Mouse (Mus musculus) frontal cortex, adult (tissue): ENCODE data around the gene Pnmal1.

Experiments
- ATAC-seq: cut with Nextera tagmentation; 2 replicates; pipeline ENCODE4 v1.9.2; 2017; ENCODE audit warnings: mild to moderate bottlenecking, moderate library complexity, mixed read lengths; ENCODE audit not compliant: low TSS enrichment

The Pnmal1 gene

GRCm38 (mm10) chr7:16959539-16960187 lies at the start of gene Pnmal1:
Gene Pnmal1 (plus strand): TSS chr7:16959679.
- ATAC-seq: peak; percentile 84

- ATAC-seq: no peak
Measured at GRCm38 (mm10) chr7:16909909-16910308, 49.6 kb upstream of the Pnmal1 start.

GRCm38 (mm10) chr7:16911904-16912303 lies 47.6 kb upstream of the Pnmal1 start:
- no peak for ATAC-seq

- no peak for ATAC-seq
Measured at GRCm38 (mm10) chr7:16912360-16912759, 47.1 kb upstream of the Pnmal1 start.

- ATAC-seq: peak; percentile 54
Measured at GRCm38 (mm10) chr7:16913806-16914452, 45.5 kb upstream of the Pnmal1 start.

GRCm38 (mm10) chr7:16914453-16915343 lies 44.8 kb upstream of the Pnmal1 start:
- ATAC-seq: peak; percentile 3; the same call in 1 of the 2 replicates

- ATAC-seq: no peak
Measured at GRCm38 (mm10) chr7:16915461-16916340, 43.8 kb upstream of the Pnmal1 start.

GRCm38 (mm10) chr7:16916342-16917265 lies 42.9 kb upstream of the Pnmal1 start:
- ATAC-seq: no peak

- ATAC-seq: no peak
Measured at GRCm38 (mm10) chr7:16917447-16917846, 42.0 kb upstream of the Pnmal1 start.

- peak; percentile 17 for ATAC-seq
Measured at GRCm38 (mm10) chr7:16918014-16918413, 41.5 kb upstream of the Pnmal1 start.

GRCm38 (mm10) chr7:16918670-16919069 lies 40.8 kb upstream of the Pnmal1 start:
- no peak for ATAC-seq

- ATAC-seq: no peak
Measured at GRCm38 (mm10) chr7:16919395-16920149, 39.9 kb upstream of the Pnmal1 start.

GRCm38 (mm10) chr7:16920150-16920579 lies 39.3 kb upstream of the Pnmal1 start:
- no peak for ATAC-seq

- ATAC-seq: no peak
Measured at GRCm38 (mm10) chr7:16920818-16921791, 38.4 kb upstream of the Pnmal1 start.

- ATAC-seq: no peak
Measured at GRCm38 (mm10) chr7:16921881-16922335, 37.6 kb upstream of the Pnmal1 start.

- ATAC-seq: 0 out of 2 replicates have a peak, but pooled peaks have one; percentile 4
Measured at GRCm38 (mm10) chr7:16922360-16922973, 37.0 kb upstream of the Pnmal1 start.

GRCm38 (mm10) chr7:16923283-16924036 lies 36.0 kb upstream of the Pnmal1 start:
- peak; percentile 0; the same call in 1 of the 2 replicates for ATAC-seq
